Mouse (Mus musculus) neutrophil, adult 59 days (primary cell): ENCODE measurements around the gene Tnfsf12. TPM values are rescaled to one million over a fixed set of nuclear protein-coding genes. Genes with fewer than 3 reads are reported as not detected.

Source experiments
- total RNA-seq, 2 experiments: library from RNA; stranded (reverse); gene quantifications; 1 replicate in 1 of 2; 2 replicates in 1 of 2; pipeline ENCODE4 v1.2.4; 2023

Tnfsf12 gene
- 10 to 100 TPM in 1 of 2 experiments, 1 to 10 TPM in 1; 6.9 to 12.4 TPM for total RNA-seq

GRCm38 (mm10) chr11:69695361-69696181 lies at the start of gene Tnfsf12, which contains the start of gene Tnfsfm13:
Gene Tnfsf12, minus strand, starts transcription at chr11:69695849.
Gene Tnfsfm13, minus strand, starts transcription at chr11:69696098.

GRCm38 (mm10) chr11:69685526-69686148 lies 10.0 kb downstream of the Tnfsf12 start, which contains the start of gene Tnfsf13:
Gene Tnfsf13, minus strand, starts transcription at chr11:69685784.

GRCm38 (mm10) chr11:69681314-69682208 lies 14.1 kb downstream of the Tnfsf12 start, which contains the start of gene Senp3:
Gene Senp3, minus strand, starts transcription at chr11:69682084.

GRCm38 (mm10) chr11:69672211-69672706 lies 23.4 kb downstream of the Tnfsf12 start, which contains the start of gene Eif4a1:
Gene Eif4a1, minus strand, starts transcription at chr11:69672423.

GRCm38 (mm10) chr11:69665961-69666664 lies 29.5 kb downstream of the Tnfsf12 start, which contains the start of gene Cd68:
Gene Cd68, minus strand, starts transcription at chr11:69666153.

GRCm38 (mm10) chr11:69662213-69662966 lies 33.3 kb downstream of the Tnfsf12 start, which contains the start of gene Mpdu1:
Gene Mpdu1, minus strand, starts transcription at chr11:69662642.

GRCm38 (mm10) chr11:69655264-69656064 lies 40.2 kb downstream of the Tnfsf12 start, which contains the start of gene Sox15:
Gene Sox15, plus strand, starts transcription at chr11:69655314.

Other genes with a start within 250 kb of the Tnfsf12 start
- 1 to 10 TPM; 2.6 to 6.5 TPM for gene Dnah2, start 146.7 kb downstream of the Tnfsf12 start, total RNA-seq
- under 1 TPM in 1 of 2 experiments, not detected in 1; 0.24 TPM for gene Efnb3, start 135.6 kb downstream of the Tnfsf12 start, total RNA-seq
- 10 to 100 TPM in 1 of 2 experiments, 1 to 10 TPM in 1; 9.1 to 11.8 TPM for gene Wrap53, start 115.6 kb downstream of the Tnfsf12 start, total RNA-seq
- gene Trp53, start 115.5 kb downstream of the Tnfsf12 start, total RNA-seq = 10 to 100 TPM; 52.9 to 58.1 TPM
- gene Atp1b2, start 89.9 kb downstream of the Tnfsf12 start, total RNA-seq = 1 to 10 TPM in 1 of 2 experiments, under 1 TPM in 1; 0.90 to 4.0 TPM
- not detected for gene Shbg, start 77.9 kb downstream of the Tnfsf12 start, total RNA-seq
- gene Sat2, start 73.8 kb downstream of the Tnfsf12 start, total RNA-seq = not detected
- 10 to 100 TPM; 39.1 to 51.4 TPM for gene Fxr2, start 62.9 kb downstream of the Tnfsf12 start, total RNA-seq
- gene Sox15, start 40.5 kb downstream of the Tnfsf12 start, total RNA-seq = under 1 TPM in 1 of 2 experiments, not detected in 1; 0.62 TPM
- gene Mpdu1, start 33.2 kb downstream of the Tnfsf12 start, total RNA-seq = 10 to 100 TPM; 54.1 to 58.1 TPM
- 100 to 1,000 TPM; 111 to 170 TPM for gene Cd68, start 29.7 kb downstream of the Tnfsf12 start, total RNA-seq
- 100 to 1,000 TPM; 570 to 577 TPM for gene Eif4a1, start 23.4 kb downstream of the Tnfsf12 start, total RNA-seq
- gene Senp3, start 13.8 kb downstream of the Tnfsf12 start, total RNA-seq = 10 to 100 TPM; 66.6 to 83.8 TPM
- gene Tnfsf13, start 10.1 kb downstream of the Tnfsf12 start, total RNA-seq = 10 to 100 TPM; 12.1 to 17.1 TPM
- gene Tnfsfm13, start 249 bp upstream of the Tnfsf12 start, total RNA-seq = 1 to 10 TPM; 4.5 to 7.2 TPM
- 10 to 100 TPM; 81.5 to 86.5 TPM for gene Polr2a, start 62.8 kb upstream of the Tnfsf12 start, total RNA-seq
- not detected for gene Slc35g3, start 66.1 kb upstream of the Tnfsf12 start, total RNA-seq
- 1 to 10 TPM; 2.8 to 2.9 TPM for gene Zbtb4, start 70.1 kb upstream of the Tnfsf12 start, total RNA-seq
- gene Chrnb1, start 100.1 kb upstream of the Tnfsf12 start, total RNA-seq = 1 to 10 TPM in 1 of 2 experiments, under 1 TPM in 1; 0.86 to 1.8 TPM
- under 1 TPM in 1 of 2 experiments, not detected in 1; 0.11 TPM for gene Fgf11, start 106.0 kb upstream of the Tnfsf12 start, total RNA-seq
- gene Tmem102, start 109.8 kb upstream of the Tnfsf12 start, total RNA-seq = not detected
- not detected for gene Gm39566, start 119.4 kb upstream of the Tnfsf12 start, total RNA-seq
- not detected for gene Spem2, start 122.6 kb upstream of the Tnfsf12 start, total RNA-seq
- not detected for gene Spem1, start 126.3 kb upstream of the Tnfsf12 start, total RNA-seq
- gene Nlgn2, start 141.9 kb upstream of the Tnfsf12 start, total RNA-seq = 1 to 10 TPM; 1.5 to 1.8 TPM
- gene Tmem256, start 142.7 kb upstream of the Tnfsf12 start, total RNA-seq = 100 to 1,000 TPM in 1 of 2 experiments, 10 to 100 TPM in 1; 99.9 to 101 TPM
- gene Plscr3, start 150.5 kb upstream of the Tnfsf12 start, total RNA-seq = 10 to 100 TPM; 34.4 to 38.0 TPM
- gene Tnk1, start 162.9 kb upstream of the Tnfsf12 start, total RNA-seq = not detected
- gene Tmem95, start 182.2 kb upstream of the Tnfsf12 start, total RNA-seq = not detected
- 1 to 10 TPM; 8.4 to 8.8 TPM for gene Kctd11, start 185.6 kb upstream of the Tnfsf12 start, total RNA-seq
- 100 to 1,000 TPM; 261 to 285 TPM for gene Acap1, start 199.7 kb upstream of the Tnfsf12 start, total RNA-seq
- gene 2810408A11Rik, start 205.1 kb upstream of the Tnfsf12 start, total RNA-seq = 1 to 10 TPM in 1 of 2 experiments, under 1 TPM in 1; 0.95 to 1.9 TPM
- gene Neurl4, start 205.2 kb upstream of the Tnfsf12 start, total RNA-seq = 10 to 100 TPM; 17.9 to 18.5 TPM
- gene Gps2, start 218.0 kb upstream of the Tnfsf12 start, total RNA-seq = 10 to 100 TPM; 75.4 to 79.7 TPM
- gene Eif5a, start 226.1 kb upstream of the Tnfsf12 start, total RNA-seq = 100 to 1,000 TPM; 498 to 503 TPM
- gene Ybx2, start 239.9 kb upstream of the Tnfsf12 start, total RNA-seq = not detected